ENCODE assay signal across 18 mouse cellular contexts in genomic region chr7:128414433-128414832, GRCm38 (mm10). TPM values are rescaled to one million over a fixed set of nuclear protein-coding genes. Genes with fewer than 3 reads are reported as not detected.
DNase-seq lines count a peak whose midpoint lies in the region; ATAC-seq and TF ChIP-seq lines count a peak whose summit lies in the region.
"Had no signal": no experiment of that assay in that cellular context is flagged by ENCODE, and none has a peak within 500 bp of the region (broad histone marks: within the 10 kb centered on the region; RNA-seq: fewer than 3 reads in every experiment).

No protein-coding gene starts in this region.

- peak overlapping the region; percentile 32 for H3K4me3 ChIP-seq in heart, embryonic 10.5 days
- H3K4me3 ChIP-seq in limb, embryonic 14.5 days (replicated peaks; ENCODE audit: low read length), result no peak overlapping the region
- H3K4me3 ChIP-seq in limb, embryonic 10.5 days, result no peak overlapping the region
- H3K4me3 ChIP-seq in G1E (ENCODE audit: low read depth, low read length), result peak overlapping the region; percentile 85; the same call in 1 of the 2 replicates
- H3K4me3 ChIP-seq in liver, embryonic 14.5 days (ENCODE audit: insufficient read depth in 1 of 2, low read depth in 2 of 2, low read length in 2 of 2), result peak overlapping the region; percentile 20 to 46
- H3K4me3 ChIP-seq: embryonic facial prominence, embryonic 13.5 days; layer of hippocampus, adult 2 months; limb, embryonic 13.5 days; midbrain, embryonic 12.5 days had no signal

- H3K27ac ChIP-seq in heart, embryonic 10.5 days, result peak overlapping the region; percentile 79
- H3K27ac ChIP-seq in limb, embryonic 14.5 days (replicated peaks; ENCODE audit: low read depth, low read length), result no peak overlapping the region
- H3K27ac ChIP-seq in limb, embryonic 10.5 days, result no peak overlapping the region
- H3K27ac ChIP-seq in liver, embryonic 14.5 days, result peak overlapping the region; percentile 59
- H3K27ac ChIP-seq: embryonic facial prominence, embryonic 13.5 days; kidney, postnatal 0 days; layer of hippocampus, adult 2 months; limb, embryonic 13.5 days; midbrain, embryonic 12.5 days had no signal

- no peak for ATAC-seq in limb, embryonic 14.5 days (ENCODE audit: low FRiP score, low read depth)
- peak; percentile 80 for ATAC-seq in G1E (ENCODE audit: extremely low read depth, insufficient number of reproducible peaks, low FRiP score, poor library complexity, severe bottlenecking)
- peak; percentile 77 for ATAC-seq in liver, embryonic 14.5 days (ENCODE audit: insufficient read depth)
- ATAC-seq: inflammation-experienced regulatory T-cells, adult 6 months had no signal

- no peak for TF ChIP-seq CTCF in G1E (IDR thresholded peaks at IDR 0.05; ENCODE audit: low read depth, low read length)
- no peak for TF ChIP-seq CTCF in liver, embryonic 14.5 days (IDR thresholded peaks at IDR 0.05; ENCODE audit: low read depth)

- H3K9ac ChIP-seq in limb, embryonic 14.5 days (ENCODE audit: low read depth, low read length, severe bottlenecking), result 0 out of 2 replicates have a peak overlapping the region, but pooled peaks have one; percentile 12
- H3K9ac ChIP-seq in liver, embryonic 14.5 days (replicated peaks), result peak overlapping the region; percentile 47
- H3K9ac ChIP-seq: embryonic facial prominence, embryonic 13.5 days; limb, embryonic 13.5 days; midbrain, embryonic 12.5 days had no signal

- no peaks in the 10 kb centered on the region for H3K36me3 ChIP-seq in heart, embryonic 10.5 days
- H3K36me3 ChIP-seq in limb, embryonic 14.5 days (ENCODE audit: control insufficient read depth, insufficient read depth, low read length), result no peaks in the 10 kb centered on the region
- H3K36me3 ChIP-seq in limb, embryonic 10.5 days, result no peaks in the 10 kb centered on the region
- H3K36me3 ChIP-seq in G1E (replicated peaks), result peaks cover 53% of the 10 kb centered on the region
- no peaks in the 10 kb centered on the region for H3K36me3 ChIP-seq in liver, embryonic 14.5 days (replicated peaks; ENCODE audit: control insufficient read depth, insufficient read depth, low read depth)
- H3K36me3 ChIP-seq: embryonic facial prominence, embryonic 13.5 days; limb, embryonic 13.5 days; midbrain, embryonic 12.5 days had no signal

- TF ChIP-seq POLR2A in limb, embryonic 14.5 days (IDR thresholded peaks at IDR 0.05; ENCODE audit: borderline replicate concordance, extremely low read depth, insufficient read depth, insufficient read length), result no peak

- no peaks in the 10 kb centered on the region for H3K9me3 ChIP-seq in heart, embryonic 10.5 days
- no peaks in the 10 kb centered on the region for H3K9me3 ChIP-seq in limb, embryonic 14.5 days (ENCODE audit: control insufficient read depth, low read length)
- H3K9me3 ChIP-seq in limb, embryonic 10.5 days (replicated peaks), result no peaks in the 10 kb centered on the region
- H3K9me3 ChIP-seq in G1E (replicated peaks), result no peaks in the 10 kb centered on the region
- H3K9me3 ChIP-seq in liver, embryonic 14.5 days (ENCODE audit: control insufficient read depth, low read length), result no peaks in the 10 kb centered on the region
- H3K9me3 ChIP-seq: embryonic facial prominence, embryonic 13.5 days; limb, embryonic 13.5 days; midbrain, embryonic 12.5 days had no signal

- H3K4me2 ChIP-seq in limb, embryonic 14.5 days (replicated peaks; ENCODE audit: low read depth, low read length, severe bottlenecking), result no peak overlapping the region
- H3K4me2 ChIP-seq in liver, embryonic 14.5 days (ENCODE audit: low read depth), result peak overlapping the region; percentile 100
- H3K4me2 ChIP-seq: embryonic facial prominence, embryonic 13.5 days; limb, embryonic 13.5 days; midbrain, embryonic 12.5 days had no signal

- 7% methylated on average over 8 of the region's 8 CpGs for WGBS in heart, embryonic 10.5 days
- 17% methylated on average over 8 of the region's 8 CpGs for WGBS in limb, embryonic 14.5 days
- 24% methylated on average over 8 of the region's 8 CpGs for WGBS in limb, embryonic 10.5 days
- WGBS in liver, embryonic 14.5 days (ENCODE audit: insufficient replicate concordance), result 5% methylated on average over 8 of the region's 8 CpGs

- peaks cover 55% of the 10 kb centered on the region for H3K4me1 ChIP-seq in heart, embryonic 10.5 days
- peaks cover 8% of the 10 kb centered on the region for H3K4me1 ChIP-seq in limb, embryonic 14.5 days (ENCODE audit: control insufficient read depth, insufficient read depth, low read length)
- H3K4me1 ChIP-seq in limb, embryonic 10.5 days, result peaks cover 20% of the 10 kb centered on the region
- H3K4me1 ChIP-seq in G1E (ENCODE audit: insufficient read depth, low read depth, low read length), result peaks cover 82% of the 10 kb centered on the region
- peaks cover 28 to 49% of the 10 kb centered on the region in 2 experiments for H3K4me1 ChIP-seq in liver, embryonic 14.5 days (replicated peaks; ENCODE audit: control insufficient read depth in 2 of 2, insufficient read depth in 2 of 2, low read length in 1 of 2)

- TF ChIP-seq EP300 in liver, embryonic 14.5 days (IDR thresholded peaks at IDR 0.05; ENCODE audit: low read depth), result peak; percentile 76

- no peak for DNase-seq in heart, embryonic 10.5 days (ENCODE audit: low spot score)
- no peak for DNase-seq in heart, postnatal 36 days
- DNase-seq in limb, embryonic 14.5 days (ENCODE audit: low spot score), result no peak
- no peak for DNase-seq in limb, embryonic 10.5 days (ENCODE audit: low spot score)
- peak; percentile 66 for DNase-seq in G1E (ENCODE audit: low spot score)
- peak in 2 of 3 experiments; percentile 42 to 51 for DNase-seq in liver, embryonic 14.5 days (ENCODE audit: low read depth in 3 of 3, low spot score in 3 of 3)
- no peak for DNase-seq in urinary bladder, postnatal 14 days (ENCODE audit: low spot score)
- no peak for DNase-seq in cerebellum, adult 18-20 months
- DNase-seq: cerebellum, adult 11 months; gastrocnemius, postnatal 25 days; right cerebral cortex, adult 18-20 months; thymus, postnatal 25 days had no signal

- intact Hi-C loops in heart, postnatal 36 days (cut with DNase I), result no loop called here

- H3K27me3 ChIP-seq in heart, embryonic 10.5 days (ENCODE audit: insufficient read depth, poor library complexity, severe bottlenecking), result peaks cover 47% of the 10 kb centered on the region
- H3K27me3 ChIP-seq in limb, embryonic 14.5 days (ENCODE audit: control insufficient read depth, insufficient read depth, low read length), result peaks cover 46% of the 10 kb centered on the region
- peaks cover 57% of the 10 kb centered on the region for H3K27me3 ChIP-seq in limb, embryonic 10.5 days (ENCODE audit: low read depth, poor library complexity, severe bottlenecking)
- no peaks in the 10 kb centered on the region for H3K27me3 ChIP-seq in G1E (ENCODE audit: insufficient read depth, low read length)
- peaks cover 13% of the 10 kb centered on the region for H3K27me3 ChIP-seq in liver, embryonic 14.5 days (ENCODE audit: control insufficient read depth, insufficient read depth, low read length)

RNA-seq across cellular contexts. Expression of gene Rgs10, which starts 4.1 kb away (rescaled TPM):
- polyA plus RNA-seq in heart, embryonic 10.5 days (2016; fragmentation: Nextera tagmentation; extraction: Ambion mirVana), result 16.4 and 19.3 TPM in 2 replicates
- 10 to 100 TPM in 1 of 2 experiments, 1 to 10 TPM in 1; 9.5 to 12.1 TPM for total RNA-seq in heart, postnatal 36 days (2021)
- polyA plus RNA-seq in limb, embryonic 14.5 days (2012; rRNA removed), result 9.7 and 13.6 TPM in 2 replicates
- polyA plus RNA-seq in limb, embryonic 14.5 days (2014; fragmentation: Nextera tagmentation; extraction: Ambion mirVana), result 17.2 and 17.7 TPM in 2 replicates
- polyA plus RNA-seq in limb, embryonic 10.5 days (2016; fragmentation: Nextera tagmentation; extraction: Ambion mirVana), result 2.7 and 3.5 TPM in 2 replicates
- total RNA-seq in G1E (2014; fragmentation: Nextera tagmentation) (156 and 172 TPM in 2 replicates), G1E (2017) (121 and 126 TPM in 2 replicates)
- 133 and 183 TPM in 2 replicates for polyA plus RNA-seq in G1E (2012)
- 24.4 and 36.3 TPM in 2 replicates for polyA plus RNA-seq in liver, embryonic 14.5 days (2012; rRNA removed)
- 45.8 and 53.0 TPM in 2 replicates for polyA plus RNA-seq in liver, embryonic 14.5 days (2014; fragmentation: Nextera tagmentation; extraction: Ambion mirVana)

RNA-seq across cellular contexts. Expression of gene Tial1, which starts 47.1 kb away (rescaled TPM):
- polyA plus RNA-seq in heart, embryonic 10.5 days (2016; fragmentation: Nextera tagmentation; extraction: Ambion mirVana), result 16.3 and 19.9 TPM in 2 replicates
- 10 to 100 TPM; 40.6 to 41.7 TPM for total RNA-seq in heart, postnatal 36 days (2021)
- 191 and 204 TPM in 2 replicates for polyA plus RNA-seq in limb, embryonic 14.5 days (2012; rRNA removed)
- 42.6 and 43.5 TPM in 2 replicates for polyA plus RNA-seq in limb, embryonic 14.5 days (2014; fragmentation: Nextera tagmentation; extraction: Ambion mirVana)
- 24.2 and 24.9 TPM in 2 replicates for polyA plus RNA-seq in limb, embryonic 10.5 days (2016; fragmentation: Nextera tagmentation; extraction: Ambion mirVana)
- total RNA-seq in G1E (2014; fragmentation: Nextera tagmentation) (139 and 151 TPM in 2 replicates), G1E (2017) (48.2 and 59.7 TPM in 2 replicates)
- 51.5 and 70.7 TPM in 2 replicates for polyA plus RNA-seq in G1E (2012)
- polyA plus RNA-seq in liver, embryonic 14.5 days (2012; rRNA removed), result 32.7 and 55.3 TPM in 2 replicates
- polyA plus RNA-seq in liver, embryonic 14.5 days (2014; fragmentation: Nextera tagmentation; extraction: Ambion mirVana), result 15.2 and 15.5 TPM in 2 replicates

Comparison
In these comparisons a context has a peak if more than half of its experiments do, and no peak if none do; other contexts are left out.
1. DNase-seq: peak in G1E (single experiment) and liver, embryonic 14.5 days (2 of 3); none in heart, embryonic 10.5 days (single experiment), heart, postnatal 36 days (0 of 2), limb, embryonic 14.5 days (single experiment), limb, embryonic 10.5 days (single experiment), urinary bladder, postnatal 14 days (single experiment) and cerebellum, adult 18-20 months (0 of 2).
2. H3K27ac ChIP-seq: peak in heart, embryonic 10.5 days (single experiment) and liver, embryonic 14.5 days (single experiment); none in limb, embryonic 14.5 days (single experiment) and limb, embryonic 10.5 days (single experiment).
3. H3K4me3 ChIP-seq: peak in heart, embryonic 10.5 days (single experiment), G1E (single experiment) and liver, embryonic 14.5 days (2 of 2); none in limb, embryonic 14.5 days (single experiment) and limb, embryonic 10.5 days (single experiment).